Mouse (Mus musculus): ENCODE measurements around the gene Crebrf. TPM values are rescaled to one million over a fixed set of nuclear protein-coding genes. Genes with fewer than 3 reads are reported as not detected.

Crebrf gene
- polyA plus RNA-seq, 1 experiment from 2014 or later, result 4.7 TPM

DNA sequence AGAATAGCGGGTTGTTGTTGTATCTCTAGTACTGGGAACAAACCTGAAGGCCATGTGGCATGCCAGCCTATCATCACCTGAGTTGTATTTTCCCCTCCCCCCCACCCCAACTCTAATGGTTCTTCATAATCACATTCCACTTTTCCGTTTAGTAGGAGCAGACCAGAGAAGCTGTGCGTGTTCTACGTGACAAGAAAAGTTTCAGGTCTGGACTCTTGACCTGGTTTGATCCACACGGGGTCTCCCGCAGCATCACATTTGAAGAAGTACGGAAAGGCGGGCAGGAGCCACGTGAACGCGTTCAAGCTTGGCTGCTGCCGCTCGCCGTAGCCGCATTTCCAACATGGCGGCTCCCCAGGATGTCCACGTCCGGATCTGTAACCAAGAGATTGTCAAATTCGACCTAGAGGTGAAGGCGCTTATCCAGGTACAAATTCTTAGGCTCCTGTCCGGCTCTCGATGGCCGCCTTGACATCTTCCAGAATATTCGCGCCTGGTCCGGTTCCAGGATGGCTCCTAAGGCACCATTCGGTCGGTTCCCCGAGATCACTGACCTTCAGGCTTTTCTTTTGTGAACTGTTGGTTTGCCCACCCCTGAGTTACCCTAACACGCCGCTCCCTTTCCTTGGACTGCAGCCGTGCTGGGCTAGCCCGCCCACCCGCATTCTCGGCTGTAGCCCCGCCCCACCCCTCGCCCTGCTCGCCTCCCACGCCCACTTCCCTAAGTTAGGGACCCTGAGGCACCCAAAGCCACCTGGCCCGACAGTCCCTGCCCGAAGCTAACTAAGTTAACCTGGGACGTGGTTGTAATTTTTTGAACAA, 65.5 kb downstream of the Crebrf start, which contains the start of gene Bnip1:
Bnip1 (plus strand) TSS at position 317 of the 822 bp plus-strand sequence.
- peaks cover 61% of the 10 kb centered on the region for H3K4me1 ChIP-seq (replicated peaks)
- ATAC-seq (ENCODE audit: insufficient read depth), result peak; percentile 76
- peak within 1 kb of the TSS; percentile 74 for H3K4me3 ChIP-seq (replicated peaks)
- peak within 1 kb of the TSS; percentile 85 for H3K4me2 ChIP-seq
- no peaks in the 10 kb centered on the region for H3K9me3 ChIP-seq (replicated peaks)
- peak within 1 kb of the TSS; percentile 90 for H3K27ac ChIP-seq (replicated peaks)
- under 1% methylated on average over 42 of the region's 42 CpGs for WGBS (ENCODE audit: insufficient replicate concordance)
- peak within 1 kb of the TSS; percentile 67 for H3K9ac ChIP-seq
- H3K36me3 ChIP-seq (replicated peaks), result peaks cover 18% of the 10 kb centered on the region
- no peaks in the 10 kb centered on the region for H3K27me3 ChIP-seq

DNA sequence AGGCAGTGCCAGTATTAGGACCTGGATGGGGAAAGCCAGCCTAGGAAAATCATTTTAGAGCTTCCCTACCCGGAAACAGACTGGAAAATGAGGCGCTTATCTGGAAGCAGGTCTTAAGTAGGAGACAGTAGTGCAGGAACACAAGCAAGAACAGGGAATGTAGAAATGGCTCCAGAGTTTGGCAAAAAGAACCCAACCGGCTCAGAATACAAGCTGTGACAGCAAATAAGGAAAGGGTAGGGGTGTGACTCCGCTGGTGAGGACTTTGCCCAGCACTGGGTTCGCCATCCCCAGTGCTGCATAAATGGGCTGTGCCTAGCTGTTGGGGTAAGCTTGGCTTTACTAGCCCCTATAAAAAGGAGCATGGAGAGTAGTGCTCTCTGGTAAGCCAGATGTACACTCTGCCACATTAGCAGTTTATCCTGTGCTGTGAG, 66.2 kb downstream of the Crebrf start:
- peaks cover 65% of the 10 kb centered on the region for H3K4me1 ChIP-seq (replicated peaks)

DNA sequence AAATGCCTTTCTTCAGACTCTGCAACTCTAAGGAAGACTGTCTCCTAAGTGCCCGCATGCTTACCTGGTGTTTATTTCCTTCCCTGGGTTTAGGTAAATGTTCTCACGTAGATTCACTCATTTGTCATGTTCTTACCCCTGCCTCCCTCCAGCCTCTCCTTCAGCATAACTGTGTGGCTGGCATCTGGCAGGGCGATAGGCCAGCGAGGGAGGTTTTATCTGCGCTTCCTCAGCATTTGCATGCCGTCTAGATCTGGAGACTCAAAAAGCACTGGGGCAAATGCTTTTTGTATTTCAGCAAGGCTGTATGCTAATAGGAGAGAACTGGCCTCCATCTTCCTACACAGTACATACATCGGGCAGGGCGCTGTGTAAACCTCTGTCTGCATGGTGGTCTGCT, 69.1 kb downstream of the Crebrf start:
- H3K27ac ChIP-seq (replicated peaks), result peak overlapping the region; percentile 67; the same call in 1 of the 2 replicates
- H3K27me3 ChIP-seq, result no peaks in the 10 kb centered on the region
- H3K36me3 ChIP-seq (replicated peaks), result peaks cover 47% of the 10 kb centered on the region
- peak overlapping the region; percentile 31 for H3K4me2 ChIP-seq
- H3K4me3 ChIP-seq (replicated peaks), result no peak overlapping the region
- no peaks in the 10 kb centered on the region for H3K9me3 ChIP-seq (replicated peaks)
- no peak overlapping the region for H3K9ac ChIP-seq
- 57% methylated on average over 8 of the region's 8 CpGs for WGBS (ENCODE audit: insufficient replicate concordance)
- H3K4me1 ChIP-seq (replicated peaks), result peaks cover 56% of the 10 kb centered on the region
- ATAC-seq (ENCODE audit: insufficient read depth), result no peak

More for the DNA sequence above, 66.2 kb downstream of the Crebrf start:
- ATAC-seq (ENCODE audit: insufficient read depth), result peak; percentile 64
- Histone ChIP-seq H3K27me3 (no peaks in the 10 kb centered on the region), H3K27ac (replicated peaks) (peak overlapping the region; percentile 90), H3K4me3 (replicated peaks) (peak overlapping the region; percentile 74), H3K9ac (peak overlapping the region; percentile 67), H3K36me3 (replicated peaks) (peaks cover 24% of the 10 kb centered on the region), H3K4me2 (peak overlapping the region; percentile 85), H3K9me3 (replicated peaks) (no peaks in the 10 kb centered on the region)
- WGBS (ENCODE audit: insufficient replicate concordance), result 15% methylated on average over 5 of the region's 5 CpGs

DNA sequence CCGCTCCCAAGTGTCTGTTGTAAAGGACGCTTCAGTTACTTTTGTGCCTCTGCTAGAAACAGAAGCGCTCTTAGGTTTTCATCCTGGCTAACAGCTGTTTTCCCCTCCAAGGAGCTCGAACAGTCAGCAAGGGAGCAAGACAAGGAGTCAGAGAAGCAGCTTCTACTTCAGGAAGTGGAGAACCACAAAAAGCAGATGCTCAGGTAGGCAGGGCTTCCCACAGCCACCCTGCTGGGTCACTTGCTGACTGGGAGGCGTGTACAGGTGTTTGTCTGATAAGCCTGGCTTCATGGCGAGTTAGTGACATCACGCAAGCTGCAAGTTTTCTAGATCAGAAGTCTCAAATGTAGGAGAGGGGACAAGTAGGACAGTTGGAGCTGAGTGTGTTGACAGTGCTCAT, 71.1 kb downstream of the Crebrf start:
- Histone ChIP-seq H3K27me3 (no peaks in the 10 kb centered on the region), H3K4me1 (replicated peaks) (peaks cover 38% of the 10 kb centered on the region), H3K36me3 (replicated peaks) (peaks cover 68% of the 10 kb centered on the region), H3K4me2 (no peak overlapping the region), H3K9ac (no peak overlapping the region), H3K4me3 (replicated peaks) (no peak overlapping the region), H3K9me3 (replicated peaks) (no peaks in the 10 kb centered on the region), H3K27ac (replicated peaks) (no peak overlapping the region)
- 70% methylated on average over 7 of the region's 7 CpGs for WGBS (ENCODE audit: insufficient replicate concordance)
- no peak for ATAC-seq (ENCODE audit: insufficient read depth)

DNA sequence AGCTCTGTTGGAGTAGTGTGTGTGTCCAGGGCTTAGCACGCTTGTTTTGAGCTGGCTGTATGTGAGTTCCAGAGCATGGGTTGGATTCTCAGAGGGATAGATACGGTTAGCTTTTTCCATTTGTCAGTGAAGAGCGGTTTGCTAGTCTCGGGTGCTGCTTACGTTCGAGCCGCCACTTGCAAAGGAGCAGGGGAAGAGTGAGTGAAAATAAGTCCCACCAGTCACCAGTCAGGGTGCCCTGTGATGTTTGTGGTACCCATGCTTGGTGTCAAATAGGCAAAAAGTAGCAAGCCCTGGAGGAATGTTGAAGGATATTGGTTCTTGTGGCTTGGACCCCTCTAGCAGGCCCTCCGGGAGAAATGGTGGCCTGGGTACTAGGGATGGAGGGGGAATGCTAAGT, 73.5 kb downstream of the Crebrf start:
- no peak overlapping the region for H3K4me3 ChIP-seq (replicated peaks)
- WGBS (ENCODE audit: insufficient replicate concordance), result 82% methylated on average over 8 of the region's 8 CpGs
- H3K36me3 ChIP-seq (replicated peaks), result peaks cover 77% of the 10 kb centered on the region
- peaks cover 20% of the 10 kb centered on the region for H3K4me1 ChIP-seq (replicated peaks)
- ATAC-seq (ENCODE audit: insufficient read depth), result no peak
- no peak overlapping the region for H3K27ac ChIP-seq (replicated peaks)
- no peaks in the 10 kb centered on the region for H3K9me3 ChIP-seq (replicated peaks)
- H3K9ac ChIP-seq, result no peak overlapping the region
- H3K27me3 ChIP-seq, result no peaks in the 10 kb centered on the region
- H3K4me2 ChIP-seq, result no peak overlapping the region

DNA sequence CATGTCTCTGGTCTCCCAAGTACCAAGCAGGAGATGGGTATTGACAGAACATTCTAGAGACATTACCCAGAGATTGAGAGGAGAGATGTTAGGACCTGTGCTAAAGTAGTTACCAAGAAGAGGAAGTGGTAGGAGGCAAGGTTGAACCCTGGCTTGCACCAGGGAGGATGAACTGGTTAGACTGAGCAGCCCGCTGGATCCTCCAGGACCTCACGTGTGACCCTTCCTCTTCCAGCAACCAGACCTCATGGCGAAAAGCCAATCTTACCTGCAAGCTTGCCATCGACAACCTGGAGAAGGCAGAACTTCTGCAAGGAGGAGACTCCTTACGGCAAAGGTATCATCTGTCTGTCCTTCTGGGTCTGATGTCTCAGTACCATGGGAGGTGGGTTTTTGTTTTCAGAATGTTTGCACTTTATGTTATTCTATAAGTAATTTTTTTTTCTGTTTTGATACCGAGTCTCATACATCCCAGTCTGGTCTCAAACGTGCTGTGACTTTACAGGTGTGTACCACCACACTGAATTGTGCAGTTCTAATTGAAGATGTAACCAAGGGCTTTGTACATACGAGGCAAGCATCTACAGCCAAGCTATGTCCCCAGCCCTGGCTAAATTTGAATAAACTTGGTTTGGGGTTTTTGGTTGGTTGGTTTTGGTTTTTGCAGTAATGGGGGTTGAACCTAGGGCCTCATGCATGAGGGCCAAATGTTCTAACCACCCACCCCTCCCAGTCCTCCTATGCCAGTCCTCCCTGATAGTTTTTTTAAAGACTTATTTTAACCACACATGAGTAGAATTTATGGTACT, 74.2 kb downstream of the Crebrf start:
- Histone ChIP-seq H3K36me3 (replicated peaks) (peaks cover 70% of the 10 kb centered on the region), H3K4me2 (no peak overlapping the region), H3K27ac (replicated peaks) (no peak overlapping the region), H3K4me3 (replicated peaks) (no peak overlapping the region), H3K9me3 (replicated peaks) (no peaks in the 10 kb centered on the region), H3K4me1 (replicated peaks) (peaks cover 14% of the 10 kb centered on the region), H3K9ac (no peak overlapping the region), H3K27me3 (no peaks in the 10 kb centered on the region)
- 79% methylated on average over 8 of the region's 8 CpGs for WGBS (ENCODE audit: insufficient replicate concordance)
- ATAC-seq (ENCODE audit: insufficient read depth), result no peak

DNA sequence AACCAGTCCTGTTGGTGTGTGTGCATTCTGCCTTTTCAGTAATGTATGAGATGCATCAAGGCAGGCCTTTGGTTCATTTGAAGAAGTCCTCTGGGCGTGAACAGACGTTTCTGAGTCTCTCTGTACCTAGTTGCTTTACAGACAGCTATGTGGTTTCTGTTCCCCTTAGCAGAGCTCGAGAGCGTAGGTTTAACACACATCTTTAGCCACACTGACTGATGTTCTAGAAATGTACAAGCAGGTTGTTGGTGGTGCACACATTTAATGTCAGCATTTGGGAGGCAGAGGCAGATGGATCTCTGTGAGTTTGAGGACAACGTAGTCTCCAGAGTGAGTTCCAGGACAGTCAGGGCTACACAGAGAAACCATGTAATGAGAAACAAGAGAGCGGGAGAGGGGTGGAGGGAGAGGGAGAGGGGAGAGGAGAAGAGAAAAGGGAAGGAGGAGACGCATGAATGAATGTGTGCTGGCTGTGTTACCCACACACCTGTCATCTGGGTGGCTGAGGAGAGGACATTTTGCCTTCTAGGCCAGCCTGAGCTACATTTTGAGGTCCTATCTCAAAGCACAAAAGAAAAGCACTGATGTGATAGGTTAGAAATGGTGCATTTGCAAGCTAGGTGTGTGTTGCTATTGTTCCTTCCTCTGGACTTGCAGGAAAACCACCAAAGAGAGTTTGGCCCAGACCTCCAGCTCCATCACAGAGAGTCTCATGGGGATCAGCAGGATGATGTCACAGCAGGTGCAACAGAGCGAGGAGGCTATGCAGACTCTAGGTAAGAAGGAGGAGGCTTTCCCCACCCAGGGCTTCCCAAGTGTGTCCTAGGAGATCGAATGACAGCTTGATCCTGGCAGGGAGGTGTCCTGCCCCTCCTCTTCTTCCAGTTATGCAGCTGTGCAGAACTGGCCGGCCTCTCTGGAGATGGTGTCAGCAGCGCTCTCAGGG, 75.1 kb downstream of the Crebrf start:
- Histone ChIP-seq H3K27ac (replicated peaks) (no peak overlapping the region), H3K4me1 (replicated peaks) (peaks cover 5% of the 10 kb centered on the region; the same call in 1 of the 2 replicates), H3K9ac (no peak overlapping the region), H3K4me3 (replicated peaks) (no peak overlapping the region), H3K4me2 (no peak overlapping the region), H3K9me3 (replicated peaks) (no peaks in the 10 kb centered on the region), H3K27me3 (no peaks in the 10 kb centered on the region), H3K36me3 (replicated peaks) (peaks cover 66% of the 10 kb centered on the region)
- 71% methylated on average over 11 of the region's 11 CpGs for WGBS (ENCODE audit: insufficient replicate concordance)
- ATAC-seq (ENCODE audit: insufficient read depth), result no peak

DNA sequence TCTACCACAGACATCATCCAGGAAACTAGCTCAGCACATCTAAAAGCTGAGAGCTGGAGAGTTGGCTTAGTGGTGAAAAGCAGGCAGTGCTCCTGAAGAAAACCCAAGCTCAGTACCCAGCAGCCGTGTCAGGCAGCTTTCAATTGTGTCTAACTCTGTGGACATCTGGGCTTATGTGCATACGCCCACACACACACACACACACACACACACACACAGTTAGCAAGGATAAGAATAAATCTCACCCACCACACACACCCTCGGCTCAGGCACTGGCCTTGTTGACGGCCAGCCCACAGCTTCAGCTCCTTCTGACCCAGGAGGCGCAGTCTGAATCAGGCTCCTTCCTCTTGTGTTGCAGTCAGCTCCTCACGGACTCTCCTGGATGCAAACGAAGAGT, 76.1 kb downstream of the Crebrf start:
- no peak for ATAC-seq (ENCODE audit: insufficient read depth)
- Histone ChIP-seq H3K36me3 (replicated peaks) (peaks cover 60% of the 10 kb centered on the region), H3K9ac (no peak overlapping the region), H3K4me3 (replicated peaks) (no peak overlapping the region), H3K27ac (replicated peaks) (no peak overlapping the region), H3K27me3 (no peaks in the 10 kb centered on the region), H3K4me2 (no peak overlapping the region), H3K9me3 (replicated peaks) (no peaks in the 10 kb centered on the region), H3K4me1 (replicated peaks) (no peaks in the 10 kb centered on the region)
- WGBS (ENCODE audit: insufficient replicate concordance), result 75% methylated on average over 7 of the region's 7 CpGs

DNA sequence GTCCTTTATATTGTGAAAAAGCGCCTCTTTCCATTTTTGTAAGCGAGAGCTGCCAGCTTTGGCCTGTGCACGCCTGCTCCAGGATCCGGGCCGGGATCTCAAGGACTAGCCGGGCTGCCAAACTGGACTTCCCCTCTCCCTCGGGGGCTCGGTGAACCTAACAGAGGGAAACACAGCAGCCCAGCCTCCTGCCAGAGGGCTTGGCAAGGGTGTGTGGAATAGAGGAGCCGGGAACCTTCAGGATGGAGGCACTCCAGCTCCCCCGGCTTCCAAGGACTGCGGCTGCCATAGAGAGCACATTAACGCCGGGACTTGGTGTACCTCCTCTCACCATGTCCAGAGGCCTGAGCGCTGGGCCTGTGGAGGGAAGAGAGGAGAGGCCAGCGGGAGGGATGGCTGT, 76.6 kb downstream of the Crebrf start:
- Histone ChIP-seq H3K4me2 (no peak overlapping the region), H3K27me3 (no peaks in the 10 kb centered on the region), H3K4me1 (replicated peaks) (no peaks in the 10 kb centered on the region), H3K36me3 (replicated peaks) (peaks cover 55% of the 10 kb centered on the region), H3K9ac (no peak overlapping the region), H3K27ac (replicated peaks) (no peak overlapping the region), H3K4me3 (replicated peaks) (no peak overlapping the region), H3K9me3 (replicated peaks) (no peaks in the 10 kb centered on the region)
- 84% methylated on average over 15 of the region's 15 CpGs for WGBS (ENCODE audit: insufficient replicate concordance)
- ATAC-seq (ENCODE audit: insufficient read depth), result no peak

DNA sequence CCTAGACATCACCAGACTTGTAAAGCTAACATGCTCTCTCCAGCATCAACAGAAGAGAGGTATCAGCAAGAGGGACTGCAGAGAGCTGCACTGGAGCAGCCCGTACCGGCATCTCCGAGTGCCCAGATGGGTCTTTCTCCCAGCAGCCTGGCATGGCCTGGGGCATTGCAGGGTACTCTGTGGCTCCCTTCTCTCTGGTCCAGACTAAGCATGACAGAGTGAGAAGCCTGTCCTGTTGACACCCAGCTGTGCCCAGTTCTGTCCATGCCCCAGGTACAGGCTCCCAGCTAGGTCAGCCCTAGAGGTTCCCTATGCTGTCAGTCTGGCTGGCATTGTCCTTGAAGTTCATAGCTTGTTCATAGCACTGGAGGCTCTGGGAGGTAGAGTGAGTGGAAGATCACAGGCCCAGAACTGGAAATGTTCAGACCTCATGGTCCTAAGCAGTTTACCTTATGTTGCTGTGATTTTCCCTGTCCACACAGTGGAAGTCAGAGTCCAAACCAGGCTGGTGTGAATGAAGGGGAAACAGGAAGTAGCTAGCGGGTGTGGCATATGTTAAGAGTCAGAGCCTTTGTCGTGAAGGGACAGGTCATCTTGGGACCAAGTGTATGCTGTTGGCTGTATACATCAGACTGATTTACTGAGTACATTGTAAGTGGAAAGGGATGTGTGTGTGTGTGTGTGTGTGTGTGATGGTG, 77.8 kb downstream of the Crebrf start:
- 63% methylated on average over 5 of the region's 5 CpGs for WGBS (ENCODE audit: insufficient replicate concordance)
- Histone ChIP-seq H3K9me3 (replicated peaks) (no peaks in the 10 kb centered on the region), H3K27ac (replicated peaks) (no peak overlapping the region), H3K27me3 (no peaks in the 10 kb centered on the region), H3K4me1 (replicated peaks) (no peaks in the 10 kb centered on the region), H3K9ac (no peak overlapping the region), H3K36me3 (replicated peaks) (peaks cover 49% of the 10 kb centered on the region), H3K4me2 (no peak overlapping the region), H3K4me3 (replicated peaks) (no peak overlapping the region)
- ATAC-seq (ENCODE audit: insufficient read depth), result no peak
